ENCODE assay signal across 16 mouse cellular contexts in the genomic region with DNA sequence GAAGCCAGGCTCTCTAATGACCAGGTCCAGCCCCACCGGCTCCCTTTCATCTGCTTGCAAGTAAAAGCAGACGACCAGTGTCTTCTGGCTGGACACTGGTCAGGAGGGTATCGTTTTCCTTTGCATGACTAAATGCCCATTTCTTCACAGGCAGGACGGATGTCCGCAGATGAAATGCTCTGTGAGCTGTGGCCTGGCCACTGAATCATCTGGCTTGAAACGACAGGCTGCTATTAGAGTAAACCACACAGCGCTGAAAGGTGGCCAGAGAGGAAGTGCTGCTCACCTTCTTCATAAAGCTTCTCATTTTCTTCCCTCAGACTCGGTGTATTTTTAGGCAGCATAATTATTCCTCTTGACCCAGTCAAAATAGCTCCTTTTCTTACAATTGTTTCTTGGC. TPM values are rescaled to one million over a fixed set of nuclear protein-coding genes. Genes with fewer than 3 reads are reported as not detected.
DNase-seq lines count a peak whose midpoint lies in the region; ATAC-seq and TF ChIP-seq lines count a peak whose summit lies in the region.
"Had no signal": no experiment of that assay in that cellular context is flagged by ENCODE, and none has a peak within 500 bp of the region (broad histone marks: within the 10 kb centered on the region; RNA-seq: fewer than 3 reads in every experiment).

No protein-coding gene starts in this region.

- CTCF ChIA-PET in Patski (lab: Charles Lee), result interaction anchor here (1.4 to 1.6 kb wide), 4 partner anchors 12 to 219 kb away, joined by 3 to 4 read pairs (median 3); no protein-coding TSS in a partner anchor

- peak; percentile 74 for ATAC-seq in Patski
- ATAC-seq in limb, embryonic 15.5 days (ENCODE audit: insufficient number of reproducible peaks, low FRiP score, low TSS enrichment, low read depth), result no peak
- no peak for ATAC-seq in midbrain, embryonic 16.5 days

- POLR2A ChIA-PET in Patski (lab: Charles Lee), result no interaction called here

- peaks cover 19% of the 10 kb centered on the region; the same call in 1 of the 2 replicates for H3K4me1 ChIP-seq in limb, embryonic 15.5 days
- H3K4me1 ChIP-seq in midbrain, embryonic 16.5 days (ENCODE audit: control insufficient read depth, insufficient read depth, low read length), result no peaks in the 10 kb centered on the region

- H3K27ac ChIP-seq in gastrocnemius, adult 2 months, result no peak overlapping the region
- peak overlapping the region; percentile 40; the same call in 1 of the 2 replicates for H3K27ac ChIP-seq in limb, embryonic 15.5 days
- H3K27ac ChIP-seq in left cerebral cortex, adult 2 months, result no peak overlapping the region
- no peak overlapping the region for H3K27ac ChIP-seq in midbrain, embryonic 16.5 days (ENCODE audit: low read length)

- DNase-seq in gastrocnemius, adult 2 months, result peak; percentile 29
- DNase-seq in gastrocnemius, postnatal 14 days, result no peak
- DNase-seq in 416B (ENCODE audit: low read depth) (peak; percentile 82), Patski (ENCODE audit: low read depth, low spot score) (peak; percentile 64)
- DNase-seq in left cerebral cortex, adult 2 months (ENCODE audit: extremely low spot score in 1 of 2, low spot score in 2 of 2), result no peak
- no peak for DNase-seq in heart, adult 11 months
- DNase-seq: cerebellum, adult 11 months; heart, adult 18-20 months; heart, postnatal 14 days; kidney, postnatal 10 days; left cerebral cortex, postnatal 4 days; right cerebral cortex, postnatal 14 days; thymus, adult 2 months had no signal

- no peaks in the 10 kb centered on the region for H3K27me3 ChIP-seq in Patski
- no peaks in the 10 kb centered on the region for H3K27me3 ChIP-seq in limb, embryonic 15.5 days
- H3K27me3 ChIP-seq in midbrain, embryonic 16.5 days (ENCODE audit: control insufficient read depth, insufficient read depth, low read depth, low read length), result no peaks in the 10 kb centered on the region

- intact Hi-C loops in gastrocnemius, adult 2 months (cut with DNase I), result no loop called here
- intact Hi-C loops in gastrocnemius, postnatal 14 days (cut with DNase I; ENCODE audit: low total_unique reads), result no loop called here
- intact Hi-C loops in left cerebral cortex, adult 2 months (cut with DNase I), result no loop called here

- peak overlapping the region; percentile 33 for H3K4me3 ChIP-seq in gastrocnemius, adult 2 months
- no peak overlapping the region for H3K4me3 ChIP-seq in limb, embryonic 15.5 days
- H3K4me3 ChIP-seq in left cerebral cortex, adult 2 months, result no peak overlapping the region
- no peak overlapping the region for H3K4me3 ChIP-seq in midbrain, embryonic 16.5 days (ENCODE audit: low read depth, low read length)
- H3K4me3 ChIP-seq: erythroblast, embryonic 14.5 days had no signal

- no peak overlapping the region for H3K9ac ChIP-seq in limb, embryonic 15.5 days
- H3K9ac ChIP-seq in midbrain, embryonic 16.5 days (ENCODE audit: low read depth, low read length), result no peak overlapping the region

- H3K9me3 ChIP-seq in limb, embryonic 15.5 days, result no peaks in the 10 kb centered on the region
- H3K9me3 ChIP-seq in midbrain, embryonic 16.5 days (replicated peaks; ENCODE audit: control insufficient read depth, low read length, poor library complexity, severe bottlenecking), result no peaks in the 10 kb centered on the region

- in situ Hi-C loops in Patski (cut with MboI; ENCODE audit: low pct_unique_long_range_greater_than_20kb), result loop anchor here (5.0 kb wide), 1 partner anchor 154 kb away; no protein-coding TSS in a partner anchor

- WGBS in limb, embryonic 15.5 days, result 30% methylated on average over 8 of the region's 8 CpGs
- 78% methylated on average over 8 of the region's 8 CpGs for WGBS in midbrain, embryonic 16.5 days

- no peak for TF ChIP-seq CTCF in gastrocnemius, adult 2 months (IDR thresholded peaks at IDR 0.05)
- no peak for TF ChIP-seq CTCF in Patski (IDR thresholded peaks at IDR 0.05)
- no peak for TF ChIP-seq CTCF in left cerebral cortex, adult 2 months (IDR thresholded peaks at IDR 0.05)

- no peak overlapping the region for H3K4me2 ChIP-seq in limb, embryonic 15.5 days
- no peak overlapping the region for H3K4me2 ChIP-seq in midbrain, embryonic 16.5 days (ENCODE audit: low read length)

- no peaks in the 10 kb centered on the region for H3K36me3 ChIP-seq in limb, embryonic 15.5 days
- H3K36me3 ChIP-seq in midbrain, embryonic 16.5 days (ENCODE audit: control insufficient read depth, insufficient read depth, low read length), result no peaks in the 10 kb centered on the region

RNA-seq across cellular contexts. Expression of gene Fbxo28, which starts 27.4 kb away (rescaled TPM):
- total RNA-seq in gastrocnemius, adult 2 months (2021), result 10 to 100 TPM; 21.5 to 23.1 TPM
- total RNA-seq in gastrocnemius, postnatal 14 days (2021), result 10 to 100 TPM; 19.2 to 19.4 TPM
- 34.7 TPM for polyA plus RNA-seq in Patski (2021)
- polyA plus RNA-seq in limb, embryonic 15.5 days (2015; fragmentation: Nextera tagmentation; extraction: Ambion mirVana), result 15.8 and 19.3 TPM in 2 replicates
- 10 to 100 TPM; 53.2 to 55.4 TPM for total RNA-seq in left cerebral cortex, adult 2 months (2021)
- 21.1 and 24.8 TPM in 2 replicates for polyA plus RNA-seq in midbrain, embryonic 16.5 days (2015; fragmentation: Nextera tagmentation; extraction: Ambion mirVana)

RNA-seq across cellular contexts. Expression of gene Trp53bp2, which starts 40.2 kb away (rescaled TPM):
- total RNA-seq in gastrocnemius, adult 2 months (2021), result 1 to 10 TPM; 9.0 to 9.5 TPM
- 10 to 100 TPM; 10.7 TPM for total RNA-seq in gastrocnemius, postnatal 14 days (2021)
- 35.4 TPM for polyA plus RNA-seq in Patski (2021)
- polyA plus RNA-seq in limb, embryonic 15.5 days (2015; fragmentation: Nextera tagmentation; extraction: Ambion mirVana), result 20.1 and 20.6 TPM in 2 replicates
- total RNA-seq in left cerebral cortex, adult 2 months (2021), result 10 to 100 TPM; 20.4 to 22.6 TPM
- 16.0 and 19.4 TPM in 2 replicates for polyA plus RNA-seq in midbrain, embryonic 16.5 days (2015; fragmentation: Nextera tagmentation; extraction: Ambion mirVana)

Comparison
In these comparisons a context has a peak if more than half of its experiments do, and no peak if none do; other contexts are left out.
1. DNase-seq: peak in gastrocnemius, adult 2 months (single experiment), 416B (single experiment) and Patski (single experiment); none in gastrocnemius, postnatal 14 days (single experiment), left cerebral cortex, adult 2 months (0 of 2) and heart, adult 11 months (single experiment).